Mouse (Mus musculus) MN1 (cell line): ENCODE results near the gene Tmed6.
"Not testable (repeated sequence)": the region's sequence is repeated elsewhere in the genome, so short reads cannot be mapped to it uniquely, and the experiment has no call there.

Experiments
- DNase-seq: peaks from one replicate; pipeline ENCODE4 v3.0.0-alpha.2; 2016; ENCODE audit warnings: low spot score

Gene Tmed6

GRCm38 (mm10) chr8:107073706-107074105 is 8.3 kb upstream of the Tmed6 start:
- DNase-seq, result no peak

GRCm38 (mm10) chr8:107062613-107063012 is 2.8 kb downstream of the Tmed6 start:
- no peak for DNase-seq

- DNase-seq, result no peak
These were observed 8.5 kb downstream of the Tmed6 start for GRCm38 (mm10) chr8:107056973-107057369.

- DNase-seq, result peak; percentile 99
These were observed 9.1 kb downstream of the Tmed6 start, which contains the start of the genes Cog8 and Nip7 for GRCm38 (mm10) chr8:107056076-107056972. Gene Cog8, minus strand, starts transcription at chr8:107056689. Gene Nip7, plus strand, starts transcription at chr8:107056877.

- no peak for DNase-seq
These were observed 13.4 kb downstream of the Tmed6 start for GRCm38 (mm10) chr8:107052046-107052445.

- no peak for DNase-seq
These were observed 16.0 kb downstream of the Tmed6 start for GRCm38 (mm10) chr8:107049480-107049879.

GRCm38 (mm10) chr8:107048061-107048941 is 17.1 kb downstream of the Tmed6 start, which contains the start of gene Pdf:
Gene Pdf, minus strand, starts transcription at chr8:107048614.
- DNase-seq, result no peak

- no peak for DNase-seq
These were observed 18.5 kb downstream of the Tmed6 start for GRCm38 (mm10) chr8:107046976-107047375.

- no peak for DNase-seq
These were observed 20.0 kb downstream of the Tmed6 start for GRCm38 (mm10) chr8:107045478-107045877.

GRCm38 (mm10) chr8:107040632-107041031 is 24.8 kb downstream of the Tmed6 start:
- DNase-seq, result no peak

GRCm38 (mm10) chr8:107036626-107037025 is 28.8 kb downstream of the Tmed6 start:
- no peak for DNase-seq

GRCm38 (mm10) chr8:107035641-107036040 is 29.8 kb downstream of the Tmed6 start:
- no peak for DNase-seq

GRCm38 (mm10) chr8:107033609-107034008 is 31.8 kb downstream of the Tmed6 start:
- not testable (repeated sequence) for DNase-seq

GRCm38 (mm10) chr8:107031577-107032090 is 33.8 kb downstream of the Tmed6 start:
- peak; percentile 42 for DNase-seq

GRCm38 (mm10) chr8:107030650-107031576 is 34.5 kb downstream of the Tmed6 start, which contains the start of gene Vps4a:
Gene Vps4a, plus strand, starts transcription at chr8:107031222.
- peak; percentile 96 for DNase-seq

- no peak for DNase-seq
These were observed 35.4 kb downstream of the Tmed6 start for GRCm38 (mm10) chr8:107030058-107030457.

GRCm38 (mm10) chr8:107029310-107029709 is 36.1 kb downstream of the Tmed6 start:
- no peak for DNase-seq

GRCm38 (mm10) chr8:107023479-107023878 is 42.0 kb downstream of the Tmed6 start:
- no peak for DNase-seq

GRCm38 (mm10) chr8:107014915-107015314 is 50.5 kb downstream of the Tmed6 start:
- DNase-seq, result no peak

- DNase-seq, result no peak
These were observed 52.8 kb downstream of the Tmed6 start for GRCm38 (mm10) chr8:107012666-107013065.
